Mouse (Mus musculus) C2C12 (cell line): ENCODE measurements at regions not wholly inside any gene's neighbourhood (a gene's known extent, or its start where the extent isn't known, plus 50 kb on each side); places are given as distances from the start of the nearest gene placed in this dataset.

Experiments
- CTCF ChIP-seq: IDR thresholded peaks from one replicate; pipeline ENCODE4 v1.5.1; 2011; ENCODE audit not compliant: control insufficient read depth, insufficient read depth, insufficient read length
- MYOD1 ChIP-seq: IDR thresholded peaks from one replicate; pipeline ENCODE4 v1.6.1; 2011; ENCODE audit warnings: low read depth; ENCODE audit not compliant: control insufficient read depth, insufficient read length
- USF1 ChIP-seq: IDR thresholded peaks from one replicate; pipeline ENCODE4 v1.6.1; 2011; ENCODE audit warnings: low read depth, mild to moderate bottlenecking, control low read depth, moderate library complexity

GRCm38 (mm10) chr12:94297864-94298263 lies 1394.2 kb upstream of the Flrt2 start:
- no peak for TF ChIP-seq CTCF
- no peak for TF ChIP-seq USF1
- no peak for TF ChIP-seq MYOD1
